Mouse (Mus musculus): ENCODE results near the gene Nup62.
"Not testable (repeated sequence)": the region's sequence is repeated elsewhere in the genome, so short reads cannot be mapped to it uniquely, and the experiment has no call there.

The Nup62 gene

DNA sequence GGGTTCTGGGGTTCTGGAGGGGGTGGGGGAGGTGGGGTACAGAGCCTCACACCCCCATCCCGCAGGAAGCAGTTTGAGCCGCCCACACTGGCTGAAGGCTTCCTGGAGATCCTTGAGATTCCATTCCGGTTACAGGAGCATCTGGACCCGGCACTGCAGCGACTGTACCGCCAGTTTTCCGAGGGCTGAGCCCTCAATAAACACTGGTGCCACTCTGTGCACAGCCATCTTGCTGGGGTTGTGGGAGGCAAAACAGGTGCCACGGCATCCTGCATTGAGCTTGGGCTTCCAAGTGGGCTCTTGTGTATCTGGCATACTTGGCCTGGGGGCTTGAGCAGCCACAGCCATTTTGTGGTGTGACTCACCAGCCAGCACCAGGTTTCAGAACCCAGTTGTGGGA lies 46.5 kb downstream of the Nup62 start:
- intact Hi-C loops (cut with DNase I), result no loop called here

DNA sequence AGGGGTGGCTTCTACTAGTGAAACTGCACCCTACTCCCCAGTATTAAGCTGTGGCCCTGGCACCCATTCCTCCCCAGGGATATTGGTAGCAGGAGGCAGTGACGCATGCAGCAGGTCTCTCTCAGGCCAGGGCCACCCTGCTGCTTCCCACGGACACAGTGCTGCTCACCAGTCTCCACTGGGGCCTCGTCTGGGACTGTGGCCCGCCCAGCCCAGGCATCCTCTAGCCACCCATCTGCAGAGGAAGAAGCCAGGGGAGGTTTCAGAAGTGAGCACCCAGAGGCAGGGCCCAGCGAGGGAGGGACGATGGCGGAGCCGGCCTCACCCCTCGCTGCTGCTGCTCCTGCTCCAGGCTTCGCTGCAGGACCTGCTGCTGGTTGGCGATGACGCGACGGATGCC lies 47.3 kb downstream of the Nup62 start:
- intact Hi-C loops (cut with DNase I), result no loop called here

DNA sequence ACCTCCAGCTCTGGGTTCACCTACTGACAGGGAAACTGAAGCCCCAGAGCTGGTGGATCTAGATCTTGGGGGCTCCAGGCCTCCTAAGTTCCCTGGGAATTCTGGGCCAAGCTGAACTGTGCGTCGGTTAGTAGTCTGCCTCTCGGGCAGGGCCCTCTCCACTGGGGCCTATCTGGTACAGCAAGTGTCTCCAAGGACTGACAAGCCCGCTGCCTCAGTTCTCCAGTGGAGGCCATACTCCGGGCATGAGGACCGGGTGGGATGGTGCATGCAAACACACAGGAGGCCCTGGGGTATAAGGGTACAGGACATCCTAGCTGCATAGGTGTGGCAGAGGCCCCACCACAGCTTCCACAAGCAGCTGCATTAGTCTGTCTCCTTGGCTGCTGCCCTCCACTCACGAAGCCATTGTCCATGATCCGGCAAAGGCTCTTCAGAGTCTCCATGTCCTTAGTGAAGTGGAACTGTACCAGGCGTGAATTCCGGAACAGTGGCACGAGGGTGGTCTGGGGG lies 48.1 kb downstream of the Nup62 start:
- intact Hi-C loops (cut with DNase I), result no loop called here

DNA sequence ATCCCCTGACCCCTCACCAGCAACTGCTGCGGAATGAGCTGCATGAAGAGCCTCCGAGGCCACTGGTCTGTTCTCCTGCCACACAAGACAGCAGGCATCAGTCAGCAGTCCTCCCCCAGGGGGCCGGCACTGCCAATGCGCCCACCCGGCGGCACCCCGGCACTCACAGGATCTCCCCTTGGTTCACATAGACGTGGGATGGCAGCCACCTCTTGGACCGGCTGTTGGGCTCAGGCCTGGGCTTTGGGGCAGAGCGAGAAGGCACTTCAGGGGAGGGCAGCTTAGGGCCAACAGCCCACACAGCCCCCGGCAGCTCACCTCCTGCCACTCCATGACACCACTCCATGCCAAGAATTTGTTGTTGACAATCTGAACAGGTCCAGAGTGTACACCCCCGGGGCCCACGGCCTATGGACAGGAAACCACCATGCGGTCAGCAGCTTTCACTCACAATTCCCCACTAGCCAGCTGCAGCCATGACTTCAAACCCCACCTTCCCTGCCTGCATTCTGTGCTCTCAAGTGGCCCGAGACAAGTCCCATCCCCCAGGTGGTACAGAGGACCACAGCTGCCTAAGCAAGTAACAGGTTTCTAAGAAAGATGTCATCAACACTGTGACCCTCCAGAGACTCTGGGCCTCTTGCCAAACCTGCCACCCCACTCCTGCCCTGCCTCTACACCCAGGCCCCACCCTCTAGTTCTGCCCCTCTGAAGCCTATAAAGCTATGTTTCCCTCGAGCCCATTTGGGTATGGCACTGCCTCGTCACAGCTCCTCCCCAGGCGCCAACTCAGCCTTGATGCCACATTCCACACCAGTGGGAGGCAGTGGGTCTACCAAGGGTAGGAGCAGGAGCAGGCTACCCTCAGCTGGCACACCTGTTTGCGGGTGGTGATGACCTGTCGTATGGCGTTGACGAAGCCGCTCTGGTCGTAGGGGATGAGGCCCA lies 49.0 kb downstream of the Nup62 start:
- intact Hi-C loops (cut with DNase I), result no loop called here

DNA sequence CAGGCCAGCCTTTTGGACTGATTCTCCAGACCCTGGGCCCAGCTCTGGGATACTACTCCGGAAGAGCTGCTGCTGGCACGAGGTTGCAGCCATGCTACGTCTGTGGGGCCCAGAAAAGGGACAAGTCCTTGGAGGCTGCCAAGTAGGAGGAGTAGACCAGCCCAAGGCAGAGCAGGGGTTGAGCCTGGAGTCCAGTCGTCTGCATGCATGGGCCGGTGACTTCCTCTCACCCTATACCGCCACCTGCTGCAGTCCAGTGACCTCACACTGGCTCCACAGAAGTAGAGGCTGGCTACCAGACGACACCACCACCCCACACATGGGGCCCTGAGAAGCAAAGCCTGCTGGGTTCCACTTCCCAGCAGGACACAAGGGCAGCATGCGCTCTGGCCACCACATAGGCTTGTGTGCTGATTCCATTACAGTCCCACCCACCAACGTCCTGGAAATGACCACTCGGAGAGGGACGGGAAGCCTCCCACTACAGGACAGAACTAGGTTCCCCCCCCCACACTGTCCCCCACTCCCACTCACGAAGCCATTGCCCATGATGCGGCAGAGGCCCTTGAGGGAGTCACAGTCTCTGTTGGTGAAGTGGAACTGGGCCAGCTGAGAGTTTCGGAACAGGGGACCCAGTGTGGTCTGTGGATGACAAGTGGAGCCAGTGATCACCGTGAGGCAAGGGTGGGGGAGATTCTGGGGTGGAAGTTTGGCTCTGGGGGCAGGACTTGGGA lies 50.6 kb downstream of the Nup62 start:
- intact Hi-C loops (cut with DNase I), result no loop called here

DNA sequence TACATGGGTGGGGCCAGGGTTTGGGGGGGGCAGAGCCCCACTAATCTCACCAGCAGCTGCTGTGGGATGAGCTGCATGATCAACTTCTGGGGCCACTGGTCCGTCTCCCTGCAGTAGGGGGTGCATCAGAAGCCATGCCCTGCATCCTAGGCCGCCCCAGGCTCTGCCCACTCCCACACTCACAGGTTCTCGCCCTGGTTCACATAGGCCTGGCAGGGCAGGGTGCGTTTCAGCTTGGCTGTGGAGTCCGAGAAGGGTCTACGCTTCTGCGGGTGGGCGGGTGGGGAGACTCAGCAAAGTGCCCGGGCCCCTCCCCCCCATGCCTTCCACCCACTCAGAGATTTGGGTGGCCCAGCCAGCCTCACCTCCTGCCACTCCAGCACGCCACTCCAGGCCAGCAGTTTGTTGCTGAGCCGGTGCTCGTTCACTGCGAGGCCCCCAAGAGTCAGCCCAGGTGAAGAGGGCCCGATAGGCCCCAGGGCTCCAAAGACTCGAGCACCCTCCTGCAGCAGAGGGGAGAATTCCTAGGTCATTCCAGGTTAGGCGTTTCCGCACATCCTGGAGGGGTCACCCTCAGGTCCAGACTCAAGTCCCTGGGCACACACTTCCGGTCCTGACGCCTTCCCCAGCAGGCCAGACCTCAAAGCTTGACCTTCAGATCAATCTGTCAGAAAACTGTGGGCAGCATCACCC lies 51.3 kb downstream of the Nup62 start:
- intact Hi-C loops (cut with DNase I), result no loop called here

DNA sequence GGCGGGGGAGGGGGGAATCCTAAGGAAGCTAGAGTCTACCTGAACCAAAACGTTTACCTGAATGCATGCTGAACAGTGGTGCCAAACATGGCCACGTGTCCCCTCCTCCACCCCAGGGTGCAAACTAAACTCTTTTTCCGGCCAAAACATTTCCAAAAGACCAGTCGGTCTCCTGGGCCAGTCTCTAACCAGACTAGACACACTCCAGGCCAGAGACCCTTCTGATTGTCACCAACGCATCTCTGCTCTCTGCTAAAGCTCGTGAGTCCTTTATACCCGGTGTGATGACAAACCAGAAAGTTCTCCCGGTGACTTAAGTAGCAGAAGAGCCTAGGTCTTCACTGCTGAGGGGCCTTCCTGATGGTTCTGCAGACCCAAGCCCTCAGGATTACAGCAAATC lies 51.9 kb downstream of the Nup62 start:
- intact Hi-C loops (cut with DNase I), result no loop called here

DNA sequence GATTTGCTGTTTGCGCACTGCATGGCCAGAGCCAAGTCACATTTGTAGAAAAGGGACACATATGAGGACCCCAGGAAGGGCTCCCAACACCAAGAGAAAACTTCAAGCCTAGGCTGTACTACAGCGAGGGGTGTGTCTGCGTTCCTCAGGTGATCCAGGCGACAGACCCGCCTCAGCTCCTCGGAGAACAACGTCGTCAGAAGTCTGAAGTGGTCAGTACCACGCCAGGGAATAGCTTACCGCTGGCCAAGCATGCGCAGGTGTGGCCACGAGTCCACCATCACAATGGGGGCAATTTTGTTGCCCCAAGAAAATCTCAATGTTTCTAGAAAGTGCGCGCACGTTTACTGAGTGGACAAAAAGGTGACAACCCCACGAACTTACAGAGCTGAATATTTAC lies 52.6 kb downstream of the Nup62 start:
- intact Hi-C loops (cut with DNase I), result no loop called here

DNA sequence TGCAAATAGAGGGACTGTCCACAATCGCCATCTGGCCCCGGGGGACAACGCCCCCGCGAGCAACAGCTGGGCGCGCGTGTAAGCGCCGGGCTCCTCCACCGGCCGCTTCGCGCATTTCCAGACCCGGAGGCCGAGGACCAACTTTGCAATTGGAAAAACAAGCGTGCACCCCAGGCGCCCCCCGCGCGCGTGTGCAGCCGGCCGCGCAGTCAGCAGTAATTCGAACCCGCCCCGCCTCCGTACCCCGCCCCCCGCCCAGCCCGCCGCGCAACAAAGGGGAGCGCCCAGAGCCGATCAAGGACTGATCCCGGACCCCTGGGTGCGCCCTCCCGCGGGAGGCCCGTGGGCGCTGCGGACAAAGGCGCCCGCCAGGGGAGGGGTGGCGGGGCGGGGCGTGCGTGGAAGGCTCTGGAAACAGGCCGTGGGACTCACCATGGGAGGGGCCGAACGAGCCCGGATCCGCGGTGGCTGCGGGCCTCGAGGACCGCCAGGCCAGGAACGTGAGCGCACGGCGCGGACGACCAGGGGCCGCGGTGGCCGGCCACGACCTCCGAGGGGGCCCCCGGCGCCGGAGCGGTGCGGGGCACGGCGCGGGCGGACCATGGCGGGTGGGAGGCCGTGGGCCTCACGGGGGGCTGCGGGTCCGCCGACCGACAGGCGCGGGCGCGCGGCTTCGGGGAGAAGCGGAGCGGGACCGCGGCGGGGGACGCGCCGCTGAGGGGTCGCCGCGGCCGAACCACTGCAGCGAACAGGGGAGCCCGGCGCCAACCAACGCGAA lies 53.2 kb downstream of the Nup62 start:
- intact Hi-C loops (cut with DNase I), result no loop called here

DNA sequence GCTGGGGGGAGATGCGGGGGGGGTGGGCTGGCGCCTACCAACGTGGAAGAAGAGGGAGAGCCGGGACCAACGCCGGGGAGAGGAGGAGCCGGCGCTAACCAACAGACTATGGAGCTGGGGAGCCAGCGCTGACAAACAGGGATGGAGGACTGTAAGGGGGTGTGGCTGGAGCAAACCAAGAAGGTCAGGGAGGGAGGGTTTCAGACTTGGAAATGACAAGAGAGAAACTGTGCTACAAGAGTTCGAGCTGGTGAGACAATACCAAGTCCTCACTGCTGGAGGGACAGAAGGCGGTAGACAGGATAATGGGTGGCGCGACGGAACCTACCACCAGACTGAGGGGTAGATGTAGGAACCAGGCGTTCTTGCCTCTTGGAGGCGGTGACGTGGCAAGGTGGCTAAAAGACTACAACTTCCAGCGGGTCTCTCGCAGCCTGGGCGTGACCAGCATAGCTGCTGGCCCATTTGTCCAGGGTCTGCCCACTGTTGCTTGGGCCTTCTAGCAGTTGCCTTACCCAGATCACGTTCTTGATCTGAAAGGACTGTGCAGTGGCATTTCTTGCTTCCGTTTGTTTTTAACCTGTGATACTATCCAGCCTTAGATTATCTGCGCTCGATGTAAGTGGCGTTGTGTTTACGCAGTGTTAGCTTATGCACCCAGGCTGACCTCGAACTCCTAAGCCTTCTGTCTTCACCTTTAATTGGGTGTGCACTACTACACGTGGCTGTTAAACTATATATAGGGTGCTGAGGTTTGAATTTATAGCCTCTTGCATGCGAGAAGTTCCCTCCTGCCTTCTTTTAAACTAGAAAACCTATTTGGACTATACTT lies 54.0 kb downstream of the Nup62 start, which contains the start of gene Ptov1:
Gene Ptov1 (minus strand): TSS at position 92 of the 832 bp plus-strand sequence.
- intact Hi-C loops (cut with DNase I), result no loop called here

DNA sequence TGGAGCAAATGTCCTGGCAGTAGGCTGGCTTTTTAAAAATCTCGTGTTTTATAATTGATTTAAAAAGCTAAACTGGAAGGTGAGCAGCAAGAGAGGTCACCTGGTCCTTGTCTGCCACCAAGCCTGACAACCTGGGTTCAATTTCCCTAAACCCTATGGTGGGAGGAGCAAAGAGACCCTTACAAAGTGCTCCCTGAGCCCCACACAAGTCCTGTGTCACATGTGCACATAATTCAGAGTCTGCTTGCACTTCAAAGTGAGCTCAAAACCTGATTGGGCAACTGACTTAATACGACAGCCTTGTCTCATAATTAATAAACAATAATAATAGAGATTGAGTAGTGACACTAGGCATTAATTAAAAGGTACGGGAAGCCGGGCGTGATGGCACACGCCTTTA lies 54.7 kb downstream of the Nup62 start:
- intact Hi-C loops (cut with DNase I), result no loop called here

DNA sequence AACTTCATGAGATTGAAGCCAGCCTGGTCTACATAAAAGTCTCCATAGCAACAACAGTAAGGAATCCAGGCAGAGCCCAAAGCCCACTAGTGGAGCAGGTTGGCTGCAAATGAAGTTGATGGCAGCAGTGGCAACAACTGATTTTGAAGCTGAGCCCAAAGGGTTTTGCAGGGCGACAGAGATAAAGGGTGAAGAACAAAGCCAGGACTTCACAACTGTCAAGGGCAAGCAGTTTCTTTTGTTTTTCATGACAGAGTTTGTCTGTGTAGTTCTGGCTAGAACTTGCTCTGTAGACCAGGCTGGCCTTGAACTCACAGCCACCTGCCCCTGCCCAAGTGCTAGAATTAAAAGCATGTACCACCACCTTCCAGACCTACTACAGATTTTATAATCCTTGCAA lies 55.3 kb downstream of the Nup62 start:
- intact Hi-C loops (cut with DNase I), result no loop called here

DNA sequence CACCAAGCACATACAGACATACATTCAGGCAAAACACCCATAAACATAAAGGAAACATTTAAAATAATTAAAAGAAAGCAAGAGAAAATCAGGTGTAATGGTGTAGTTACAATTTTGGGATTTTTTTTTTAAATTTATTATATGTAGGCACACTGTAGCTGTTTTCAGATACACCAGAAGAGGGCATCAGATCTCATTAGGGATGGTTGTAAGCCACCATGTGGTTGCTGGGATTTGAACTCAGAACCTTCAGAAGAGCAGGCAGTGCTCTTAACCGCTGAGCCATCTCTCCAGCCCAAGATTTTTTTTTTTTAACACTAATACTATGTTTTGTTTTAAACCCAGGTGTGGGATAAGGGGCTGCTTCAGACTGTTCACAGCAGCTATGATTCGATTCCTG lies 55.9 kb downstream of the Nup62 start:
- intact Hi-C loops (cut with DNase I), result not testable (repeated sequence)

DNA sequence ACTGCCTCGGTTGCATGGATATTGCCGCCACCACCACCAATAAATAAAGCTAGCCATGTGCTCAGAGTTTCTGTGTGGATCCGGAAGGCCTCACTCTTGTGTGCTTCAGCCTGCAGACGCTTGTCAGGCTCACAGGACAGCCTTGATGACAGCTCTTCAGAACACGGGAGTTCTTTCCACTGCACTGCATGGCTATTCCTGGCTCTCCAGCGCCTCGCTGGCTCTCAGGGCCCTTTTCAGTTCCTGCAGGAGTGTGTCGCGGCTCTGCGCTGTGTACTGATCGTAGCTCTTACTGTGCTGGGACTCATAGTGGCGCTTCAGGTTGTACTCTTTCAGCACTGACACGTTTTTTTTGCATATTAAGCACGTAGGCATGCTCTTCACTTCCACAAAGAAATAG lies 61.9 kb downstream of the Nup62 start:
- intact Hi-C loops (cut with DNase I), result no loop called here

Small RNAs within 50 kb of the gene (microRNA-seq; reads per million reads assigned to microRNA genes)
- 0 reads per million in 2 experiments for gene Mir707

Data from adrenal gland (tissue).